Mouse (Mus musculus): ENCODE data around the gene Prkaa2. TPM values are rescaled to one million over a fixed set of nuclear protein-coding genes. Genes with fewer than 3 reads are reported as not detected.
A peak's percentile ranks its signal among the peaks of the same experiment; 100 is the strongest.

Prkaa2 gene
- total and polyA plus RNA-seq, 2 experiments: 11.3 to 21.3 TPM

DNA sequence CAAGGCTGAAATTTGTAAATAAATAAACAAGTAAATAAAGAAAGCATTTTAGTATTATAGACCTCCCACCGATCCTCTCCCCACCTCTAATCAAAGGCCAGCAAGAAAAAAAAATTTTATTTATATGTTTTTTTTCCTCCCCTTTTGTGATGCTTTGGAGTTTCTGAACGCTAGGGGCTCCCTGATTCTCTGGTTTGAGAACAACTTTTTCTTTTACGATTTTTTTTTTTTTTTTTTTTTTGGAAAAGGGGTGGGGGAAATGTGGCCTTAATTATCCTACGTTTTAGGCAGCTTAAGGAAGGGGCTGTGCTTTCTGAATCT lies 47.2 kb upstream of the Prkaa2 start:
- H3K9ac ChIP-seq (ENCODE audit: low read depth, low read length): 0 out of 2 replicates have a peak overlapping the region, but pooled peaks have one; percentile 98
- peak overlapping the region; percentile 99 for H3K4me3 ChIP-seq (ENCODE audit: insufficient read depth, low read depth, low read length)
- WGBS: under 1% methylated on average over 4 of the region's 4 CpGs
- peaks cover 21% of the 10 kb centered on the region for H3K36me3 ChIP-seq (ENCODE audit: control insufficient read depth, insufficient read depth, low read length)
- peaks cover 29% of the 10 kb centered on the region for H3K79me2 ChIP-seq (ENCODE audit: control insufficient read depth, insufficient read depth, low read length)
- H3K27ac ChIP-seq (replicated peaks; ENCODE audit: insufficient read depth, low read depth, low read length): peak overlapping the region; percentile 84
- no peak for DNase-seq (ENCODE audit: extremely low read depth, low read depth, low spot score)
- peaks cover 9% of the 10 kb centered on the region for H3K4me1 ChIP-seq (ENCODE audit: control insufficient read depth, insufficient read depth, low read length)
- no peaks in the 10 kb centered on the region for H3K27me3 ChIP-seq (ENCODE audit: control insufficient read depth, insufficient read depth, low read length)
- TF ChIP-seq POLR2A (IDR thresholded peaks at IDR 0.05; ENCODE audit: extremely low read depth, insufficient read depth, low read length): no peak
- TF ChIP-seq CTCF (IDR thresholded peaks at IDR 0.05; ENCODE audit: low read depth, low read length): no peak

DNA sequence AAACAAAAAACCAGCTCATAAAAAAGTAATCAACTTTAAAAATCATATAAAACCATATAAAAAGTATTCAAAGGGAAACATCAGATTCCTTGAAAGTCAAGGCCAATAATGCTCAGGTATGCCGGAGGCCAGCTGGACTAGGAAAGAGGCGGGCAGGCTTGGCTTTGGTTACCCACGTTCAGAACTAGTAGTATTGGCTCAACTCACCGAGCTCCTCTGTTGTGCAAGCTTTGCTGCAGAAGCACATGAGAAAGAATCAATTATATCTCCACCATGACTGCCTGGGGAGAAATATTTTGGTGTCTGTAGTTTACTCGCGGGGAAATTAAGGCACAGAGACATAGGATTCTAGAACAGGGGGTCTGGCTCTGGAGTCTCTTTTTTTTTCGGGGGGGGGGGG lies 46.6 kb upstream of the Prkaa2 start:
- Histone ChIP-seq H3K9ac (ENCODE audit: low read depth, low read length) (no peak overlapping the region), H3K27me3 (ENCODE audit: control insufficient read depth, insufficient read depth, low read length) (no peaks in the 10 kb centered on the region), H3K4me1 (ENCODE audit: control insufficient read depth, insufficient read depth, low read length) (peaks cover 4% of the 10 kb centered on the region; the same call in 1 of the 2 replicates), H3K79me2 (ENCODE audit: control insufficient read depth, insufficient read depth, low read length) (peaks cover 24% of the 10 kb centered on the region), H3K36me3 (ENCODE audit: control insufficient read depth, insufficient read depth, low read length) (peaks cover 15% of the 10 kb centered on the region), H3K27ac (replicated peaks; ENCODE audit: insufficient read depth, low read depth, low read length) (no peak overlapping the region), H3K4me3 (ENCODE audit: insufficient read depth, low read depth, low read length) (no peak overlapping the region)
- DNase-seq (ENCODE audit: extremely low read depth, low read depth, low spot score): peak; percentile 89
- no peak for TF ChIP-seq POLR2A (IDR thresholded peaks at IDR 0.05; ENCODE audit: extremely low read depth, insufficient read depth, low read length)
- 20% methylated on average over 7 of the region's 7 CpGs for WGBS

DNA sequence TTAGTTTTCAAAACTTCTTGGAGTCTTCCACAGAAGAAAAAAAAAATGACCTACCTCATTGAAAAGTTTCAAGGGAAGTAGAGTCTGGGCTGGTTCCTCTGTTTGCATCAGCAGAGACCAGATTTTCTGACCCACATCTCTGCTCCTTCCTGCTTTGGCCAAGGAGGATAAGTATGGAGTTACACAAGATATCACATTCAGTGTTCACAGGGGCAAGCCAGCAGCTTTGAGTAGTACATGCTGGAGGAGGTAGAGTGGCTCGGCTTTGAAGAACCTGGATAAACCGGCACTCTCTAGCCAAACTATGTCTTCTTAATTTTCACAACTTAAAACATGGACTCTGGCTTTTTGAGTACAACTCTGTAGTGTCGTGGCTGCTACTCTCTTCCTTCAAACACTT lies 43.5 kb upstream of the Prkaa2 start:
- Histone ChIP-seq H3K9ac (ENCODE audit: low read depth, low read length) (no peak overlapping the region), H3K79me2 (ENCODE audit: control insufficient read depth, insufficient read depth, low read length) (peaks cover 9% of the 10 kb centered on the region), H3K4me1 (ENCODE audit: control insufficient read depth, insufficient read depth, low read length) (peaks cover 4% of the 10 kb centered on the region), H3K36me3 (ENCODE audit: control insufficient read depth, insufficient read depth, low read length) (no peaks in the 10 kb centered on the region), H3K4me3 (ENCODE audit: insufficient read depth, low read depth, low read length) (no peak overlapping the region), H3K27ac (replicated peaks; ENCODE audit: insufficient read depth, low read depth, low read length) (no peak overlapping the region), H3K27me3 (ENCODE audit: control insufficient read depth, insufficient read depth, low read length) (no peaks in the 10 kb centered on the region)
- TF ChIP-seq CTCF (IDR thresholded peaks at IDR 0.05; ENCODE audit: low read depth, low read length) (no peak), POLR2A (IDR thresholded peaks at IDR 0.05; ENCODE audit: extremely low read depth, insufficient read depth, low read length) (no peak)
- 94% methylated on average over 3 of the region's 3 CpGs for WGBS
- no peak for DNase-seq (ENCODE audit: extremely low read depth, low read depth, low spot score)

DNA sequence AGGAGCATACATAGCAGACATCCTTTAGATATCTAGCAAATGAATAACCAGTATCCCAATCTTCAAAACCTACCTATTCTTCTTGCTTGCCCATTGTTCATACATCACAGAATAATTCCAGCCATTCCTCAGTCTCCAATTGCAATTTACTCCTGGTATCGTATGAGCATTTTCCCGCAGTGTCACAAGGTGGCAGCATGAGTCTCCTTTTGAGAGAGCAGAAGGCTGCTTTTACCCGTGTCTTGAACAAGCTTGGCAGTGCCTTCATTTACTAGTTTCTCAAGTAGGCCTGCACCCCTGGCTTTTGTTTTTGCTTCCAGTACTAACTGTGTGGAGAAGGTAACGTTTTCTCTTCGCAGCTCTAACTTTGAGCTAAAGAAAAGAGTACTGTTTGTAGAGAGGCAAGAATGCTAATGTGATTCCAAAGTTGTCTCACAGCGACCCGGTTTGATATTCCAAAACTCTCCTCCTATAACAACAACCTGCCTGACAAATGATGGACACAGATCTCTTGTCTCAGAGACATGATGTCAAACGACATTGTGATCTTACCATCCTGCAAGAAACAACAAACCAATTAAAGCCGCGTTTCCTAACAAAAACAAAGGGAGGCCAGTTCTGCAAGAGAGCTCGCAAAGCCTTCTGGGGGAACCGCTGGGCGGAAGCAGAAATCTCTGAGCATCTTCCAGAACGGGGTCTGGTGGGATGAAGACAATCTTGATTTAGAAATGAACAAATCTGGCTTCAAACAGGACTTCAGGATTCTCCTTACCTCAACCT lies 42.4 kb upstream of the Prkaa2 start:
- TF ChIP-seq CTCF (IDR thresholded peaks at IDR 0.05; ENCODE audit: low read depth, low read length) (peak; percentile 56), POLR2A (IDR thresholded peaks at IDR 0.05; ENCODE audit: extremely low read depth, insufficient read depth, low read length) (no peak)
- H3K4me3 ChIP-seq (ENCODE audit: insufficient read depth, low read depth, low read length): no peak overlapping the region
- 54% methylated on average over 14 of the region's 14 CpGs for WGBS
- no peak overlapping the region for H3K27ac ChIP-seq (replicated peaks; ENCODE audit: insufficient read depth, low read depth, low read length)
- no peaks in the 10 kb centered on the region for H3K79me2 ChIP-seq (ENCODE audit: control insufficient read depth, insufficient read depth, low read length)
- DNase-seq (ENCODE audit: extremely low read depth, low read depth, low spot score): peak; percentile 74
- H3K4me1 ChIP-seq (ENCODE audit: control insufficient read depth, insufficient read depth, low read length): peaks cover 4% of the 10 kb centered on the region
- H3K27me3 ChIP-seq (ENCODE audit: control insufficient read depth, insufficient read depth, low read length): no peaks in the 10 kb centered on the region
- no peaks in the 10 kb centered on the region for H3K36me3 ChIP-seq (ENCODE audit: control insufficient read depth, insufficient read depth, low read length)
- no peak overlapping the region for H3K9ac ChIP-seq (ENCODE audit: low read depth, low read length)

DNA sequence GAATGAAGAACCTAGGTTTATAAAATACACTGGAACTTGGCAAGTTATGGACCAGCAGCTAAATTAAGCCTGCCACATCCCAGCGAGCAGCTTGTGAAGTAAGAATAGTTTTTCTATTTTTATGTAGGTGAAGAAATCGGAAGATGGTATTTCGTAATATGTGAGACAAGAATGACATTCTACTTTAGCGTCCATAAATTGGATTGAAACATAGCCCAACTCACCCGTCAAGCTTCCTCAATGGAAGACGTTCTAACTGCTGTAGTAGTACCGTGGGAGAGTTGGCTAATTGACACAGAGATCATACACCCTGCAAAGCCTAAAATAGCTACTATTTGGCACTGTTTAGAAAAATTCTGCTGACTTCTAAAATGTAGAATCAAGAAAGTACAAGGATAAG lies 39.8 kb upstream of the Prkaa2 start:
- Histone ChIP-seq H3K36me3 (ENCODE audit: control insufficient read depth, insufficient read depth, low read length) (no peaks in the 10 kb centered on the region), H3K79me2 (ENCODE audit: control insufficient read depth, insufficient read depth, low read length) (no peaks in the 10 kb centered on the region), H3K4me1 (ENCODE audit: control insufficient read depth, insufficient read depth, low read length) (peaks cover 3% of the 10 kb centered on the region), H3K27me3 (ENCODE audit: control insufficient read depth, insufficient read depth, low read length) (no peaks in the 10 kb centered on the region), H3K9ac (ENCODE audit: low read depth, low read length) (no peak overlapping the region), H3K27ac (replicated peaks; ENCODE audit: insufficient read depth, low read depth, low read length) (no peak overlapping the region), H3K4me3 (ENCODE audit: insufficient read depth, low read depth, low read length) (no peak overlapping the region)
- TF ChIP-seq POLR2A (IDR thresholded peaks at IDR 0.05; ENCODE audit: extremely low read depth, insufficient read depth, low read length) (no peak), CTCF (IDR thresholded peaks at IDR 0.05; ENCODE audit: low read depth, low read length) (no peak)
- DNase-seq (ENCODE audit: extremely low read depth, low read depth, low spot score): no peak
- WGBS: 52% methylated on average over 7 of the region's 7 CpGs

DNA sequence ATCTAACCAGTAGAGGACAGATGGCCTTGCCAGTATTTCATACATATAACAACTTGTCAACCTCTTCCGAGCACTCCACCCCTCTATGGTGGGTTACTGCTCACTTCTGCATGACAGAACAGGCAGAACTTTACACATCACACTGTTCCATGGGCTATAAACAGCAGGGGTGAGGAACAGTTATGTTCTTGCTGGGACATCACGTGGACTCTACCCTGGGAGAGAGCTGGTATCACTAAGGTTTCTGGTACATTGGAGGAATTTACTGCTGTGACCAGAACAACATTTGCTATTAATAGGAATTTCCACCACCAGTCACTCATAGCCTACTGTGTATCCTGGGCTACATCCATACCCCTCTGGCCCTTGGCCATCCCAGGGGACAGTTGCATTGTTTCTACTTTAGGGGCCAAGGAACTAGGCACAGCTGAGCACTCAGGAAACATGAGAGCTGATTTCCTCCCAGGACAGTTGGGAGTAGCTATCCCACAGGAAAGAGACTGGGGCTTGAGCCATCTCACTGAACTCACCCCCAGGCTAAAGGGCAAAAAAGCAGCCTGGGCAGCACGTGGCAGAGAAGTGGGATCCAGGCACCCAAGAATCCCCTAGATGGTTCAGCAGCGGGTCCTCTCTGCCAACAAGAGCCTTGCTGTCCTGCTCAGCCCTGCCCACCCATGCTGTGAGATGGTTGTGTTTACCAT lies 23.8 kb upstream of the Prkaa2 start:
- Histone ChIP-seq H3K4me1 (ENCODE audit: control insufficient read depth, insufficient read depth, low read length) (peaks cover 11% of the 10 kb centered on the region), H3K4me3 (ENCODE audit: insufficient read depth, low read depth, low read length) (no peak overlapping the region), H3K79me2 (ENCODE audit: control insufficient read depth, insufficient read depth, low read length) (no peaks in the 10 kb centered on the region), H3K27me3 (ENCODE audit: control insufficient read depth, insufficient read depth, low read length) (no peaks in the 10 kb centered on the region), H3K27ac (replicated peaks; ENCODE audit: insufficient read depth, low read depth, low read length) (no peak overlapping the region), H3K9ac (ENCODE audit: low read depth, low read length) (no peak overlapping the region), H3K36me3 (ENCODE audit: control insufficient read depth, insufficient read depth, low read length) (no peaks in the 10 kb centered on the region)
- TF ChIP-seq CTCF (IDR thresholded peaks at IDR 0.05; ENCODE audit: low read depth, low read length) (no peak), POLR2A (IDR thresholded peaks at IDR 0.05; ENCODE audit: extremely low read depth, insufficient read depth, low read length) (no peak)
- no peak for DNase-seq (ENCODE audit: extremely low read depth, low read depth, low spot score)
- WGBS: 89% methylated on average over 4 of the region's 4 CpGs

Data from liver, adult 2 months (tissue).